Mouse (Mus musculus) brain, adult 10 weeks (tissue): ENCODE measurements around the gene Fbxw16. TPM values are rescaled to one million over a fixed set of nuclear protein-coding genes. Genes with fewer than 3 reads are reported as not detected.

Experiments
- polyA plus RNA-seq: library from polyadenylated mRNA; stranded (reverse); fragments of 350-450 nt; fragmentation: Illumina TruSeq; extraction: RNeasy Lipid Tissue Mini Kit (QIAGEN cat#74804); gene quantifications from one replicate; pipeline ENCODE4 v1.2.3, GENCODE M21; 2015; ENCODE audit warnings: low read depth, low replicate concordance

Fbxw16 gene
- not detected for polyA plus RNA-seq

DNA sequence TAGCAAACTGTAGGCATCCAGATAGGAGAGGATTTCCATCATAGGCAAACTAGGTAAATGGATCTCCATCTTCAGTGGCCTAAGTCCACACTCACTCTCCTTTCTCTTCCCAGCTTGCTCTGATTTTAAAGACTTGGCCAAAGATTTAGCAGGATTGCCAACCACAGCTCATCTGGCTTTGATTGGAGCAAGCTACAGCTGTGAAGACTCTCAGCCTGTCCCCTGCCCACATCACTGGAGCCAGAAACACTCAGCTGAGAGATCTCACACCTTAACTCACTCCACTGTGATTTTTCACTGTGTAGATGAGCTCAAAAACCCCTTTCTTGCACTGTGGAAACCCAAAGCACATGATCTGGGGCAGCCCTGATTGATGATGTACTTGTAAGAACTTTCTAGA lies at the start of gene Fbxw16:
Gene Fbxw16 (minus strand): TSS at position 101 of the 400 bp plus-strand sequence.

DNA sequence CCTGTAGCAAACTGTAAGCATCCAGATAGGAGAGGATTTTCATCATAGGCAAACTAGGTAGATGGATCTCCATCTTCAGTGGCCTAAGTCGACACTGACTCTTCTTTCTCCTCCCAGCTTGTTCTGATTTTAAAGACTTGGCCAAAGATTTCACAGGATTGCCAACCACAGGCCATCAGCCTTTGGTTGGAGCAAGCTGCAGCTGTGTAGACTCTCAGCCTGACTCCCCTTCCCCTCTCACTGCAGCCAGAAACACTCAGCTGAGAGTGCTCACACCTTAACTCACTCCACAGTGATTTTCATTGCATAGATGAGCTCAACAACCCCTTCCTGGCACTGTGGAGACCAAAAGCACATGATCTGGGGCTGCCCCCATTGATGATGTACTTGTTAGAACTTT lies 46.8 kb upstream of the Fbxw16 start, which contains the start of gene Fbxw19:
Gene Fbxw19 (minus strand): TSS at position 101 of the 400 bp plus-strand sequence.

DNA sequence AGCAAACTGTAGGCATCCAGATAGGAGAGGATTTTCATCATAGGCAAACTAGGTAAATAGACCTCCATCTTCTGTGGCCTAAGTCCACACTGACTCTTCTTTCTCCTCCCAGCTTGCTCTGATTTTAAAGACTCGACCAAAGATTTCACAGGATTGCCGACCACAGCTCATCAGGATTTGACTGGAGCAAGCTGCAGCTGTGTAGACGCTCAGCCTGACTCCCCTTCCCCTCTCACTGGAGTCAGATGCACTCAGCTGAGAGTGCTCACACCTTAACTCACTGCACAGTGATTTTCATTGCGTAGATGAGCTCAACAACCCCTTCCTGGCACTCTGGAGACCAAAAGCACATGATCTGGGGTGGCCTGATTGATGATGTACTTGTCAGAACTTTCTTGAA lies 44.7 kb downstream of the Fbxw16 start, which contains the start of gene Fbxw22:
Gene Fbxw22 (minus strand): TSS at position 101 of the 400 bp plus-strand sequence.

Other genes with a start within 250 kb of the Fbxw16 start
- not detected for gene Fbxw20, start 214.4 kb downstream of the Fbxw16 start, polyA plus RNA-seq
- gene Fbxw14, start 161.5 kb downstream of the Fbxw16 start, polyA plus RNA-seq, result not detected
- not detected for gene Fbxw28, start 109.5 kb downstream of the Fbxw16 start, polyA plus RNA-seq
- not detected for gene Fbxw22, start 44.8 kb downstream of the Fbxw16 start, polyA plus RNA-seq
- not detected for gene Fbxw19, start 46.7 kb upstream of the Fbxw16 start, polyA plus RNA-seq
- gene Fbxw15, start 119.1 kb upstream of the Fbxw16 start, polyA plus RNA-seq, result not detected
- gene Fbxw24, start 176.9 kb upstream of the Fbxw16 start, polyA plus RNA-seq, result not detected
- not detected for gene Fbxw25, start 215.5 kb upstream of the Fbxw16 start, polyA plus RNA-seq